Mouse (Mus musculus): ENCODE results near the gene Lrg1. TPM values are rescaled to one million over a fixed set of nuclear protein-coding genes. Genes with fewer than 3 reads are reported as not detected.

The Lrg1 gene
- 0.25 TPM for polyA plus RNA-seq (2017; shearing (Covaris generic))

DNA sequence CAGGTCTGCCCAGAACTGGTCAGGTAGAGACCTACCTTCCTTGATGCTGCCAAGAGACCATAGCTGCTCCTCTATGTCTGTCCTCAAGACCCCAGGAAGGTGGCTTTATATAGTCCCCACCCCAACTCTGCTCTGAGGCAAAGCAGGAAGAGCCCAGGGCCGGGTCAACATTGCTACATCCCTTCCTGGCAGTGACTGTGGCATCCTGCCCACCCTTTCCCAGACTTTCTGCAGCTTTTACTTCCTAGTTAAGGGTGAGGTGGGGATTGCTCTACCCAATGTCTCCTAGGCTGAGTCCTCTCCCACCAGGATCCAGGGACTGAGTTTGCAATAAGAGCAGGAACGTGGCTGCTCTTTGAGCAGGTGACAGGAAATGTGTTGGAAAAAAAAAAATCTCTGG lies at the start of gene Lrg1:
TSS of gene Lrg1 (minus strand) at position 176 of the 400 bp plus-strand sequence.

DNA sequence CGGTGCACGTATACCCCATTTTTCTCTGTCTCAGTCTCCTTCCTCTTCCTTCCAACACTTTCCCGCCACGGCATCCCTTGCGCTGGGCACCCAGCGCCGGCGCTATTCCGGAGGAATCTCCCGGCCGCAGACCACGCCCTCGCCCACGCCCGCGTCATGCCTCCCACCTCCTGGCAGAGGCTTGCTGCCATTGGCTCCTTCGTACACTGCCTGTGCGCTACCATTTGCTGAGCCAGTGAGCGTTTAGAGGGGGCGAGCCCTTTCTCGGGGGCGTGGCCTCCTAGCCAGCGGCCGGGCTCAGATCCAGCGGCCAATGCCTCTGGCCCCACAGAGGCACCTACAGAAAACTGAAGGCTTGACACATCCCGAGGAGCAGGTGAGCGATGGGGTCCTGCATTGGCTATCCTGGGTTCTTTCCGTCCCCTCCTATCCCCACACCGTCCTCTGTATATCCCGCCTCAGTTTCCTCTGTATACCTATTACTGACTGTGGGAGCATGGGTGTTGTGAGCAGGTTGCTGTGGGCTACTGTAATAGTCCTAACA lies 40.5 kb upstream of the Lrg1 start, which contains the start of gene Tnfaip8l1:
TSS of gene Tnfaip8l1 (plus strand) at position 247 of the 544 bp plus-strand sequence.

DNA sequence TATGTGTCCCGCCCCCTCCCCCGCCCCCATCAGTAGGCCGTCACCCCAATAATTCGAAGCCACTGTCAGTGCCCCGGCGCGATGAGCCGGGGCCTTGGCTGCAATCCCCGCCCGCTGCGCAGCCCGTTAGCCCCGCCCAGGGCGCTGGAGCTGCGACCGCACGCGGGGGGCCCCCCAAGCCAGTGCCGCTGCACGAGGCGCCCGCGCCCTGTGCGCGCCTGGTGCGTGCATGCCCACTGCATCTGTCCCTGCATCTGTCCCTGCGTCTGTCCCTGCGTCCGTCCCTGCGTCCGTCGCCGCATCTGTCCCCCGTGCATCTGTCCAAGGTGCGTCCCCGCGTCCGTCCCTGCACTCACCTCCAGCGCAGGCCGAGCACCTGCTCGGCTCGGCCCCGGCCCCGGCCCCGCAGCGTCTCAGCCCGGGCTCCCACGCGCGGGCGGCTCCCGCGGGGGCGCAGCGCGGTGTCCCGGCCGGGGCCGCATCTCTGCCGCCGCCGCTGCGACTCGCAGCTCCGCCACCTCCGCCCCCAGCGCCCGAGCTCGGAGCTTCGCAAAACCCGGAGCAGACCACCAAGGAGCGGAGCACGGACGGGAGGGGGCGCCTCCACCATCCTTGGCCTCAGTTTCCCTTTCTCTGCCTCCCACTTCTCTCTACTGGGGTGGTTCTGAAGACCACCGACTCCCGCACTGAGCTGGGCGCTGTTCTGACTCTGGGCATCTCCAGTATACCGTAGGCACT lies 18.2 kb upstream of the Lrg1 start, which contains the start of gene Sema6b:
TSS of gene Sema6b (minus strand) at position 486 of the 738 bp plus-strand sequence.

DNA sequence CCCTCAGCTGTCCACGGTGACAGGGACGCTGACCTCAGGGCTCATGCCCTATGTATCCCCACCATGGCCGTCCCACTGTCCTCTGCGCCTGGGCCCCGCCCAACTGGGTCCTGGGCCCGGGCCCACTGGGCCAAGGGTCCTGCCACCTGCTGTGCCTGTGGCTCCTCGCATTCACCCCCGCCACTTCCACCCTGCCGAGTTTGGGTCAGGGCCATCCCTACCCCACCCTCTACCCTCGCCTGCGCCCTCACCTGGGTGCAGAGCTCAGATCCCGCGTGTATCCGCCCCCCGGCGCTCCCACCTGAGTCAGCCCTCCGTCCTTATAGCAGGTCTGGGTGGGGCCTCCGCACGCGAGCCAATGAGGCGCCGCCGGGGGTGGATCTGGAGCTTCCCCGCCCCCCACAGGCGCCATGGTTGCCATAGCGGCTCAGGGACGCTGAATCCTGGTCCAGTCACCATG lies 4.5 kb downstream of the Lrg1 start, which contains the start of gene Plin5:
TSS of gene Plin5 (minus strand) at position 346 of the 460 bp plus-strand sequence.

DNA sequence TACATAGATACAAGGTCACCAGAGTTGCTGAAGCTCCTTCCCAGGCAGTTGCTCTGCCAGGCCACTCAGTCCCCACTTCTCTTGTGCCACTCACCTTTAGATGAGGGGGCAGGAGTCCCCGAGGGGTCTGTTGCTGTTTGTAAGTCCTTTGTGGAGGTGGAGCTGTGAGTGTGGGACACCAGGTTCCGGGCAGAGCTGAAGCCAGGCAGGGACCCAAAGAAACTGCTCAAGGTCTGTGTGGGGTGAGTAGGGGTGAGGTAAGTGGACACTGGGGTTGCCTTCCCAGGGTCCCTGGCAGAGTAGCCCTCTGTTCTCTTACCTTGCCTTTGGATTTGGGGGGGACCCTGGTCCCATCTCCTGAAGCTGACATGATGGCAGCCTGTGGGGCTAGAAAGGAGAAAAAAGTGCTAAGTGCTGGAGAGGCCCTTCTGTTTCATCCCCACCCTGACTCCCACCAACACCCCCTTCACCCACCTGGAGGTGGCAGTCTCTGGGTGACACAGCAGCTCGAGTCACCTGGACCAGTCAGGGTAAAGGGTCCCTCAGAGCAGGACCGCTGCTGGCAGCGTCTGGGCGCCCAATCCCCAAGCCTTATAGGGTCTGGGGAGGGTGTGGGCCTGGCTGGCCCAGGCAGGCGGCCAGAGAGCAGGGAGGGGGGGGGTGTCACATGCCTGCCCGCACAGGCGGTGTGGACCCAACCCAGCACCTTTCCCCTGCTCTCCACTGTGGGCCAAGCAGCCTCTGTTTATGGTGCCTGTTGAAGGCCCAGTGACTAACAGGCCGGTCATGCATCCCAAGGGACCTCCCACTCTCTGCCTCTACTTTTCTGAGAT lies 12.4 kb downstream of the Lrg1 start, which contains the start of gene Plin4:
TSS of gene Plin4 (minus strand) at position 585 of the 833 bp plus-strand sequence.

DNA sequence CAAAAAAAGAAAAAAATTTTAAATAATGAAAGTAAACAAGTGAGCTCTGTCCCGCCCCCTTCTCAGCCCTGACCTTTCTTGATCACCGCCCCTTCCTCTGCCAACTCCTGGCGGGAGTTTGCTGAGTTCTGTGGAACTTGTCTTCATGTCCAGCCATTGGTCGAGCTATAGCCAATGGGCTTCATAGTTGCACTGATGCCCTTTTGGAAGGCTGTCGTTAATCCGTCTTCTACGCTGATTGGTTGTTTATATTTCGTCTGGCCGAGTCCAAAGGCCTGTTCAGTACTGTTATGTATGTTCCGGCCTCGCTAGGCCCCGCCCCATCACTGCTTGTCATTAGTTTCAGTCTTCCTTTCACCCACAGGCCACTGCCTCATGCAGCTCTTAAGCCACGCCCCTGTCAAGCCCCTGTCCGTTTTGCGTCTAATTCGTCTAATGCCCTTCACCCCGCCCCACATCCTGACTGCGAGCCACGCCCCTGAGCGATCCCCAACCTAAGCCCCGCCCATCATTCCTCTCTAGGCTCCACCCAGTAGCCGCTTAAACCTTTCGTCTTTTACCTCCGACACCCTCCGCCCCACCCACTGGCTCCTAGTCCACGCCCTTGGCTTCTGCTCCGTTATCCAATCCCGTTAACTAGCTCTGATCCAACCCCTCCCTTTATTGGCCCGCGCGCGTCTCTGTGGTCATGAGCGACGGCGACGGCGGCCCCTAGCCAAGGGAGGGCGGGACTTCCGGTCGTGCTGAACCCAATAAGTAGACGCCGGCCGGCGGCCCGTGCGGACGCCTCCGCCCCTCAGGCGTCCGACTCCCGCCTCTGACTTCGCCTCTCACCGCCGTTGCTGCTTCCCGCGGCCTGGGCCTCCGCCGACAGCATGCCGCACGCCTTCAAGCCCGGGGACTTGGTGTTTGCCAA lies 42.7 kb downstream of the Lrg1 start, which contains the start of gene Hdgfl2:
TSS of gene Hdgfl2 (plus strand) at position 755 of the 916 bp plus-strand sequence.

DNA sequence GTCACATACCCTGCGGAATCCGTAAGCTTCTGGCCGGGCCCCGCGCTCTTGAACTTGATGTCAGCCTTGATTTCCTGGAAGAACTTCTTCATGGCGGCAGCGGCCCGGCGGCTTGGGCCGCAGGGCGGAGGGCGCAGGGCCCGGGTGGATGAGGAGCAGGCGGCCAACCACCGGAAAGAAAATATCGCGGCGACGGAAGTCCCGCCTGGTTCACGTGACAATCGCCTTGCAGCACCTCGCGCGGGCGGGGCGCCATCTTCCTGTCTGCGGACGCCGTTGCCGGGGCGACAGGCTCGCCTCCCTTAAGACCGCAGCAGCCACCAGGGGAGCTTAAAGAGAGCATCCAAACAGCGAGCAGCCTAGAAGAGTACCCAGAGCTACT lies 47.0 kb downstream of the Lrg1 start, which contains the start of gene Ubxn6:
TSS of gene Ubxn6 (minus strand) at position 202 of the 382 bp plus-strand sequence.

Other genes starting within 250 kb of the Lrg1 start
- gene Zfp119a, start 243.1 kb downstream of the Lrg1 start, polyA plus RNA-seq (2017; shearing (Covaris generic)), result 17.0 TPM
- 23.4 TPM for gene Zfp959, start 229.9 kb downstream of the Lrg1 start, polyA plus RNA-seq (2017; shearing (Covaris generic))
- 13.5 TPM for gene Zfp119b, start 172.5 kb downstream of the Lrg1 start, polyA plus RNA-seq (2017; shearing (Covaris generic))
- gene Ebi3, start 169.4 kb downstream of the Lrg1 start, polyA plus RNA-seq (2017; shearing (Covaris generic)), result 26.3 TPM
- 38.8 TPM for gene Yju2, start 162.9 kb downstream of the Lrg1 start, polyA plus RNA-seq (2017; shearing (Covaris generic))
- gene Shd, start 151.5 kb downstream of the Lrg1 start, polyA plus RNA-seq (2017; shearing (Covaris generic)), result 0.89 TPM
- 0.44 TPM for gene Fsd1, start 135.5 kb downstream of the Lrg1 start, polyA plus RNA-seq (2017; shearing (Covaris generic))
- gene Stap2, start 116.4 kb downstream of the Lrg1 start, polyA plus RNA-seq (2017; shearing (Covaris generic)), result 0.83 TPM
- 144 TPM for gene Mpnd, start 116.3 kb downstream of the Lrg1 start, polyA plus RNA-seq (2017; shearing (Covaris generic))
- gene Sh3gl1, start 85.4 kb downstream of the Lrg1 start, polyA plus RNA-seq (2017; shearing (Covaris generic)), result 192 TPM
- 3.3 TPM for gene Chaf1a, start 81.6 kb downstream of the Lrg1 start, polyA plus RNA-seq (2017; shearing (Covaris generic))
- 76.2 TPM for gene Ubxn6, start 47.0 kb downstream of the Lrg1 start, polyA plus RNA-seq (2017; shearing (Covaris generic))
- gene Hdgfl2, start 42.4 kb downstream of the Lrg1 start, polyA plus RNA-seq (2017; shearing (Covaris generic)), result 147 TPM
- gene Plin4, start 12.2 kb downstream of the Lrg1 start, polyA plus RNA-seq (2017; shearing (Covaris generic)), result not detected
- gene Plin5, start 4.4 kb downstream of the Lrg1 start, polyA plus RNA-seq (2017; shearing (Covaris generic)), result 0.08 TPM
- gene Sema6b, start 18.3 kb upstream of the Lrg1 start, polyA plus RNA-seq (2017; shearing (Covaris generic)), result 0.12 TPM
- gene Tnfaip8l1, start 40.5 kb upstream of the Lrg1 start, polyA plus RNA-seq (2017; shearing (Covaris generic)), result 38.0 TPM
- gene Mydgf, start 61.9 kb upstream of the Lrg1 start, polyA plus RNA-seq (2017; shearing (Covaris generic)), result 54.2 TPM
- gene Dpp9, start 96.9 kb upstream of the Lrg1 start, polyA plus RNA-seq (2017; shearing (Covaris generic)), result 47.3 TPM
- gene Fem1a, start 134.8 kb upstream of the Lrg1 start, polyA plus RNA-seq (2017; shearing (Covaris generic)), result 16.8 TPM
- 5.5 TPM for gene Ticam1, start 154.8 kb upstream of the Lrg1 start, polyA plus RNA-seq (2017; shearing (Covaris generic))
- 35.1 TPM for gene Plin3, start 170.9 kb upstream of the Lrg1 start, polyA plus RNA-seq (2017; shearing (Covaris generic))
- gene Arrdc5, start 178.3 kb upstream of the Lrg1 start, polyA plus RNA-seq (2017; shearing (Covaris generic)), result not detected
- 12.0 TPM for gene Uhrf1, start 181.3 kb upstream of the Lrg1 start, polyA plus RNA-seq (2017; shearing (Covaris generic))
- 57.1 TPM for gene Kdm4b, start 204.1 kb upstream of the Lrg1 start, polyA plus RNA-seq (2017; shearing (Covaris generic))

Measured in CD4-positive, CD25-positive, alpha-beta regulatory T cell (primary cell).